Mouse (Mus musculus): ENCODE measurements around the gene Aurka. TPM values are rescaled to one million over a fixed set of nuclear protein-coding genes. Genes with fewer than 3 reads are reported as not detected.
A peak's percentile ranks its signal among the peaks of the same experiment; 100 is the strongest.

Aurka gene
- polyA plus RNA-seq, 1 experiment from 2014 or later: 20.9 TPM

DNA sequence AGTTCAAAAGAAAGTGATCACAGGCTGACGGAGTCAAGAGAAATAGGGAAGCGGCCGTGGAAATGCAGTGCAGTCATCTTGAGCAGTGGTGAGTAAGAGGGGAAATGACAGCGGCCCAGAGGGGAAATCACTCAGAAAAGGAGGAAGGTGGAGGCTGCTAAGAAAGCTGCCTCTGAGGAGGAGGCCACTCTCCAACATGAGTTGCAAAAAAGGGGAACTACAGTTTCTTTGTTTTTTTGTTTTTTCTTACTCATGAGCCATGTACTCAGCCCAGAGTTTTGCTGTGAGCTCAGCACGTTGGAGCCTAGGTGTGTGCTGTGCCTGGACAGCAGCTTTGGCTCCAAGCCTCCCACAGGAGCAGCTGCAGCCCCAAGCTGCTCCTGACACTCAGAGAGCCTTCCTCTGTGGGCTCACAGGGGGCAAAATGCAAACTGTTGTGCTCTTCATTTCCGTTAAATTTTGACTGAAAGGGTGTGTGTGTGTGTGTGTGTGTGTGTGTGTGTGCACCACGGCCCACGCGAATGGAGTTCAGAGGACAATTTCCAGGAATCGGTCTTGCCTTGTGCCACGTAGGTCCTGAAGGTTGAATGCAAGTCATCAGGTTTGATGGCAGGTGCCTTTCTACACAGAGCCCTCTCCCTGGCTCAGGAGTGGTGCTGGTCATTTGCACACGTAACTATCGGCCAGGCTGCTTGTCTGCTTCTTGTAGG, 30.9 kb upstream of the Aurka start:
- Histone ChIP-seq H3K9ac (no peak overlapping the region), H3K36me3 (no peaks in the 10 kb centered on the region), H3K9me3 (no peaks in the 10 kb centered on the region), H3K4me2 (no peak overlapping the region), H3K27me3 (no peaks in the 10 kb centered on the region), H3K27ac (replicated peaks) (no peak overlapping the region), H3K4me1 (replicated peaks) (peaks cover 8% of the 10 kb centered on the region), H3K4me3 (no peak overlapping the region)
- WGBS: 75% methylated on average over 13 of the region's 13 CpGs
- ATAC-seq (ENCODE audit: low read depth): no peak

DNA sequence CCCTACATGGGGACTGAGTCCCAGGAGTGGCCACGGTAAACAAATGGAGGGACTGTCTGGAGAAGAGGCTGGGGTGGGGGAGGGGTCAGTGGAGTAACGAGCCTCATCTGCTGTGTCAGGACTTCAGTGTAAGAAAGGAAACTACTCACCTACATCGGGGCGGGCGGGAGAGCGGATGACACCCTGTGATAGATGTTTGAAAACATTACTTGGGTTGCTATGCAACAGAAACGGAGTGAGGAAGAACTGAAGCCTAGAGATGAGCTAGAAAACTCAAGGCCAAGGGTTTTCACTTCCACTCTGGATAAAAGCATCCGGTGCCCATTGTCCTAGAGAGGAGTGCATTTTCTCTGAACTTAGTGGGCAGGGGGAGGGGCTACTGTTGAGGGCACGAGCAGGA, 29.6 kb upstream of the Aurka start:
- no peaks in the 10 kb centered on the region for H3K36me3 ChIP-seq
- no peak overlapping the region for H3K27ac ChIP-seq (replicated peaks)
- no peak overlapping the region for H3K9ac ChIP-seq
- H3K9me3 ChIP-seq: no peaks in the 10 kb centered on the region
- no peak overlapping the region for H3K4me3 ChIP-seq
- 29% methylated on average over 9 of the region's 9 CpGs for WGBS
- no peak overlapping the region for H3K4me2 ChIP-seq
- 0 out of 2 replicates have a peak, but pooled peaks have one; percentile 32 for ATAC-seq (ENCODE audit: low read depth)
- H3K4me1 ChIP-seq (replicated peaks): peaks cover 15% of the 10 kb centered on the region
- no peaks in the 10 kb centered on the region for H3K27me3 ChIP-seq

GRCm38 (mm10) chr2:172395961-172396360, 25.6 kb upstream of the Aurka start:
- Histone ChIP-seq H3K4me3 (no peak overlapping the region), H3K36me3 (no peaks in the 10 kb centered on the region), H3K27me3 (no peaks in the 10 kb centered on the region), H3K9me3 (no peaks in the 10 kb centered on the region), H3K4me2 (no peak overlapping the region), H3K27ac (replicated peaks) (no peak overlapping the region), H3K9ac (no peak overlapping the region), H3K4me1 (replicated peaks) (peaks cover 15% of the 10 kb centered on the region)
- 39% methylated on average over 9 of the region's 9 CpGs for WGBS
- no peak for ATAC-seq (ENCODE audit: low read depth)

GRCm38 (mm10) chr2:172394671-172395070, 24.3 kb upstream of the Aurka start:
- 63% methylated on average over 4 of the region's 4 CpGs for WGBS
- Histone ChIP-seq H3K4me2 (no peak overlapping the region), H3K4me1 (replicated peaks) (peaks cover 7% of the 10 kb centered on the region), H3K4me3 (no peak overlapping the region), H3K27me3 (no peaks in the 10 kb centered on the region), H3K36me3 (no peaks in the 10 kb centered on the region), H3K9ac (no peak overlapping the region), H3K9me3 (no peaks in the 10 kb centered on the region), H3K27ac (replicated peaks) (no peak overlapping the region)
- ATAC-seq (ENCODE audit: low read depth): no peak

DNA sequence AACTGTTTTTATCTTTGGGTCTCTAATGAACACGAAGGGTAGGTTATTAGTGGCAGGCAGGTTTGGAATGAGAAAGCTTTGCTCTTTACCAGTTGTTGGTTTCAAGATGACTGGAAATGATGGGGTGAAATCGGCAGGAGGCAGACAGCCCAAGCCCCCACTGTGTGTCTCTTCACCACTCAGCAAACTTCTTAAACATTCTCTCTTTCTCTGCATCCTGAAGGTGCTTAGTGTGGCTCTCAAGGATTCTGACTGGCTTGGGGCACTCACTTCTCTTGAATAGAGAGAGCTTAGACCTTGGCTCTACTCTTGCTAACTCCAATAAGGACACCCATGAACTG, 23.7 kb upstream of the Aurka start:
- Histone ChIP-seq H3K36me3 (no peaks in the 10 kb centered on the region), H3K27me3 (no peaks in the 10 kb centered on the region), H3K27ac (replicated peaks) (no peak overlapping the region), H3K9me3 (no peaks in the 10 kb centered on the region), H3K9ac (no peak overlapping the region), H3K4me3 (no peak overlapping the region), H3K4me2 (no peak overlapping the region), H3K4me1 (replicated peaks) (peaks cover 6% of the 10 kb centered on the region; the same call in 1 of the 2 replicates)
- ATAC-seq (ENCODE audit: low read depth): no peak
- 80% methylated on average over 2 of the region's 2 CpGs for WGBS

DNA sequence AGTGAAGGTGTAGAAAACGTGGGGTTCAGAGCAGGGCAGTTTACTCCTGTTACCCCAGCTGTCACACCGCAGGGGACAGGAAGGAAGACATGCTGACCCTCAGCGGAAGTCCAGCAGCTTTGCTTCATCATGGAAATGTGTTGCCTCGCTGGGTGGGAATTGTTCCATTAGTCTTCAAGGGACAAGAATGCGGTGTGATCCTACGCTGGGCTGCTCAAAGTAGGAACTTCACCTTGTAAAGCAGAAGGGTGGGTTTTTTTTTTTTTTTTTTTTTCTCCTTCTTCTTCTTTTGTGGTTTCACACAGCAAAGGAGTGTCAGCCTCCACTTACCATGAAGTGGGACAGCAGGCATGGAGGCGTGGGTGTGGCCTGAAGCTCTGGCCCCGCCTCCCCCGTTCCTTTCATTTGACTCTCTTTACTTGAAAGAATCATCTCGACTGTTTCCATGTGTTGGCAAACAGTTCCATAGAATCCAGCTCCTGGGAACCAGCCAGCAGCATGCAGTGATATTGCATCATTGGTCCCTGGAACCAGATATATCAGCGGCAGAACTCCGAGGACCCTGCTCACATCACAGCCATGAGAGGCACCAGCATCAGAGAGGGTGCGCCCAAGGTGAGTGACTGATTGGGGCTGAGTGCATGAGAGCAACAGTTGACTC, 23.2 kb upstream of the Aurka start, which contains the start of gene Cass4:
TSS of gene Cass4 (plus strand) at position 404 of the 661 bp plus-strand sequence.
- Histone ChIP-seq H3K27ac (replicated peaks) (no peak within 1 kb of the TSS), H3K27me3 (no peaks in the 10 kb centered on the region), H3K4me3 (no peak within 1 kb of the TSS), H3K4me2 (no peak within 1 kb of the TSS), H3K36me3 (no peaks in the 10 kb centered on the region), H3K9me3 (no peaks in the 10 kb centered on the region), H3K4me1 (replicated peaks) (peaks cover 6% of the 10 kb centered on the region; the same call in 1 of the 2 replicates), H3K9ac (no peak within 1 kb of the TSS)
- WGBS: 38% methylated on average over 13 of the region's 13 CpGs
- ATAC-seq (ENCODE audit: low read depth): no peak

DNA sequence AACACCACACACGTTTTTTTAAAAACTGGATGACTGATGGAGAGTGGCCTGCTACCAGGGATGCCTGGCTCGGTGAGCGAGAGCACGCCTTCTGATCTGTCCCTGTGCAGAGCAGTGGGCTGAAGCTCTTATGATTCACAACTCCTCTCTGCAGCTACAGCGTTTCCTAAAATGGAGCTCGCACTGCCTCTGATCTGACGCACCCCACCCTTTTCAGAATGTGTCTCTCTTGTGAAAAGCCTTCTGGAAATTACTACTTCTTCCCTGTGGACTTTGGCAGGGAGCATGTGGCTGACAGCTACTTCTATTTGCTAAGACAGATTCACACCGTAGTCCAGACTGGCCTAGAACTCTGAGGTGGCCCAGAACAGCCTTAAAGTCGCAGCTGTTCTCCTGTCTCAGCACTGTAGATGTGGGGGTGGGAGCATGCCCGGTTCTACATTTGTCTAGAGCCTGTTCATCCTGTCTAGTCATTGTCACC, 21.7 kb upstream of the Aurka start:
- Histone ChIP-seq H3K27me3 (no peaks in the 10 kb centered on the region), H3K9ac (no peak overlapping the region), H3K4me2 (no peak overlapping the region), H3K36me3 (no peaks in the 10 kb centered on the region), H3K9me3 (no peaks in the 10 kb centered on the region), H3K4me3 (no peak overlapping the region), H3K27ac (replicated peaks) (no peak overlapping the region), H3K4me1 (replicated peaks) (peaks cover 6% of the 10 kb centered on the region; the same call in 1 of the 2 replicates)
- no peak for ATAC-seq (ENCODE audit: low read depth)
- WGBS: 75% methylated on average over 10 of the region's 10 CpGs

- Histone ChIP-seq H3K4me1 (replicated peaks) (0 out of 2 replicates have a peak, but pooled peaks cover 2% of the 10 kb centered on the region), H3K4me2 (no peak overlapping the region), H3K4me3 (no peak overlapping the region), H3K9me3 (no peaks in the 10 kb centered on the region), H3K27ac (replicated peaks) (no peak overlapping the region), H3K27me3 (no peaks in the 10 kb centered on the region), H3K9ac (no peak overlapping the region), H3K36me3 (no peaks in the 10 kb centered on the region)
- 40% methylated on average over 6 of the region's 6 CpGs for WGBS
- no peak for ATAC-seq (ENCODE audit: low read depth)
These were observed 20.0 kb upstream of the Aurka start for GRCm38 (mm10) chr2:172390341-172390740.

GRCm38 (mm10) chr2:172384715-172385114, 14.4 kb upstream of the Aurka start:
- Histone ChIP-seq H3K4me1 (replicated peaks) (no peaks in the 10 kb centered on the region), H3K4me3 (no peak overlapping the region), H3K9ac (no peak overlapping the region), H3K27ac (replicated peaks) (no peak overlapping the region), H3K9me3 (no peaks in the 10 kb centered on the region), H3K36me3 (peaks cover 35% of the 10 kb centered on the region), H3K4me2 (no peak overlapping the region), H3K27me3 (no peaks in the 10 kb centered on the region)
- 92% methylated on average over 3 of the region's 3 CpGs for WGBS
- no peak for ATAC-seq (ENCODE audit: low read depth)

GRCm38 (mm10) chr2:172381898-172382297, 11.6 kb upstream of the Aurka start:
- H3K27me3 ChIP-seq: no peaks in the 10 kb centered on the region
- H3K27ac ChIP-seq (replicated peaks): no peak overlapping the region
- WGBS: 88% methylated on average over 12 of the region's 12 CpGs
- H3K4me1 ChIP-seq (replicated peaks): peaks cover 3% of the 10 kb centered on the region; the same call in 1 of the 2 replicates
- ATAC-seq (ENCODE audit: low read depth): no peak
- H3K9ac ChIP-seq: no peak overlapping the region
- H3K9me3 ChIP-seq: no peaks in the 10 kb centered on the region
- H3K4me3 ChIP-seq: no peak overlapping the region
- H3K4me2 ChIP-seq: no peak overlapping the region
- H3K36me3 ChIP-seq: peaks cover 63% of the 10 kb centered on the region

DNA sequence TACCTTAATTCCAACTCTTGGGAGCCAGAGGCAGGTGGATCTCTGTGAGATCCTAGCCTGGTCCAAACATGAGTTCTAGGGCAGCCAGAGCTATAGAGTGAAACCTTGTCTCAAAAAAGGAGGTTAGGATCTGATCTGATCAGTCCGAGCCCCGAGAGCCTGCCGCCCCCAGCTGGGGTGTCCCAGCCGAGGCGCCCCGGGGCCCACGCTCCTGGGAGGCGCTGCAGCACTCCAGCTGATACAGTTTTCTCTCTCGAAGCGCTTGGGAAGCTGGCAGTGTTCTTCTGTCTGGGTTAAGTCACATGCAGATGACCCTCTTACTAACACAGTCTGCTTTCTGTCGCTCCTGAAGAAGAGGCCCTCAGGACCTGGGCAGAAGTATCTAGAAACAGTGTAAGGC, 11.0 kb upstream of the Aurka start:
- no peak for ATAC-seq (ENCODE audit: low read depth)
- Histone ChIP-seq H3K27ac (replicated peaks) (no peak overlapping the region), H3K36me3 (peaks cover 68% of the 10 kb centered on the region), H3K27me3 (no peaks in the 10 kb centered on the region), H3K4me2 (no peak overlapping the region), H3K4me3 (no peak overlapping the region), H3K9me3 (no peaks in the 10 kb centered on the region), H3K9ac (no peak overlapping the region), H3K4me1 (replicated peaks) (peaks cover 3% of the 10 kb centered on the region; the same call in 1 of the 2 replicates)
- 95% methylated on average over 11 of the region's 11 CpGs for WGBS

DNA sequence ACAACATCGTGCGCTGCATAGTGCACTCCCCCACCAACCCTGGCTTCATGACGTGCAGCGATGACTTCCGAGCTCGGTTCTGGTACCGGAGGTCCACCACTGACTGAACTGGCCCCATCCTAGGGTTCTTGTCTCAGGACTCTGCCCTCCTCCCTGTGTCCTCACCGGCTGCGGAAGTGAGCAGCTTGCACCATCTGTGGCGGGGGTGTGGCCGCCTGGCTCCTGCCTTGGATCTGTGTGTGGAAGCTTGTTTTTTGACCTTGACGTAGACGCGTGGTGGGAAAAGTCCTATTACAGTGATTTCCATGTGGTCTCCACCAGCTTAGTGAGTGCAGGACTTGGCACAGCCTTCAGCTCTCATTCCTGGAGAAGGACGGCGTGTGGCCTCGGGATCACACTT, 10.2 kb upstream of the Aurka start:
- H3K4me1 ChIP-seq (replicated peaks): peaks cover 3% of the 10 kb centered on the region; the same call in 1 of the 2 replicates
- 95% methylated on average over 17 of the region's 17 CpGs for WGBS
- H3K4me2 ChIP-seq: no peak overlapping the region
- H3K4me3 ChIP-seq: no peak overlapping the region
- no peak for ATAC-seq (ENCODE audit: low read depth)
- no peaks in the 10 kb centered on the region for H3K27me3 ChIP-seq
- no peaks in the 10 kb centered on the region for H3K9me3 ChIP-seq
- no peak overlapping the region for H3K9ac ChIP-seq
- no peak overlapping the region for H3K27ac ChIP-seq (replicated peaks)
- peaks cover 76% of the 10 kb centered on the region for H3K36me3 ChIP-seq

All from neural tube, embryonic 13.5 days (tissue).